Mouse (Mus musculus): Measurements from ENCODE around the gene Zdhhc19.

DNA sequence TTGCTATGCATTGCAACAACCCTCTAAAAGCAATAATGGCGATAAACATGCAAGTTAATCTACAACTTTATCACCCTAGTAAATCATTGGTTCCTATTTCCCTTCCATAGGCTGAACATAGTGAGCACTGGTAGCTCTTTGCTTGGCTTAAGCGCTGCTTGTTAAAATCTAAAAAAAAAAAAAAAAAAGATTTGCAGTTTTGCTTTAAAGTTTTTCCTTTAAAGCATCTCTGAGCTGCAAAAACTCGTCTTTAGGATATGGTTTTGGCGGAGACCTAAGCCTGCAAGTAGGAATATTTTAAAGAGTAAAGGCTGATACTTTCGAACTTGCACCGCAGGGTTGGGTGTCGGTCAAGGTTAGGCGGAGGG, 112.3 kb downstream of the Zdhhc19 start:
- TF ChIP-seq TAL1 (IDR thresholded peaks at IDR 0.05; ENCODE audit: low read length) = no peak
- no peak for TF ChIP-seq GATA1 (IDR thresholded peaks at IDR 0.05; ENCODE audit: low read length)

Data from erythroblast, embryonic 14.5 days (primary cell).